Mouse (Mus musculus): ENCODE results near the gene Hdac11. TPM values are rescaled to one million over a fixed set of nuclear protein-coding genes. Genes with fewer than 3 reads are reported as not detected.

Gene Hdac11
- total and polyA plus RNA-seq, 3 experiments, result 17.4 to 22.7 (median 18.4) TPM

GRCm38 (mm10) chr6:91184776-91185175 lies 28.3 kb downstream of the Hdac11 start:
- WGBS, result 77% methylated on average over 3 of the region's 3 CpGs
- H3K27me3 ChIP-seq (ENCODE audit: control insufficient read depth, insufficient read depth, low read length), result no peaks in the 10 kb centered on the region
- H3K4me1 ChIP-seq (ENCODE audit: control insufficient read depth, insufficient read depth, low read length), result peaks cover 40% of the 10 kb centered on the region
- H3K79me2 ChIP-seq (replicated peaks; ENCODE audit: control insufficient read depth, insufficient read depth, low read length), result no peaks in the 10 kb centered on the region
- H3K4me3 ChIP-seq, result no peak overlapping the region
- TF ChIP-seq CTCF (IDR thresholded peaks at IDR 0.05) (no peak), EP300 (IDR thresholded peaks at IDR 0.05; ENCODE audit: insufficient read depth, low read depth, low read length) (no peak), POLR2A (IDR thresholded peaks at IDR 0.05; ENCODE audit: insufficient read depth, low read depth, low read length) (no peak)
- peak in 1 of 2 experiments; percentile 37 for DNase-seq
- intact Hi-C loops (cut with DNase I), result loop anchor here (2.0 kb wide), 1 partner anchor 28 kb away; the partner anchor contains the start of gene Fbln2
- no peaks in the 10 kb centered on the region for H3K36me3 ChIP-seq (ENCODE audit: control insufficient read depth, insufficient read depth, low read length)
- peak overlapping the region; percentile 43 for H3K27ac ChIP-seq
- H3K9ac ChIP-seq (ENCODE audit: low read depth, low read length), result no peak overlapping the region

- H3K9ac ChIP-seq (ENCODE audit: low read depth, low read length), result no peak overlapping the region
- no peaks in the 10 kb centered on the region for H3K79me2 ChIP-seq (replicated peaks; ENCODE audit: control insufficient read depth, insufficient read depth, low read length)
- peak; percentile 80 to 84 for DNase-seq
- TF ChIP-seq POLR2A (IDR thresholded peaks at IDR 0.05; ENCODE audit: insufficient read depth, low read depth, low read length) (no peak), EP300 (IDR thresholded peaks at IDR 0.05; ENCODE audit: insufficient read depth, low read depth, low read length) (peak; percentile 97)
- H3K27ac ChIP-seq, result peak overlapping the region; percentile 43
- intact Hi-C loops (cut with DNase I), result loop anchor here (2.0 kb wide), 1 partner anchor 27 kb away; the partner anchor contains the start of gene Fbln2
- peaks cover 35% of the 10 kb centered on the region for H3K4me1 ChIP-seq (ENCODE audit: control insufficient read depth, insufficient read depth, low read length)
- WGBS, result 60% methylated on average over 5 of the region's 5 CpGs
- no peaks in the 10 kb centered on the region for H3K36me3 ChIP-seq (ENCODE audit: control insufficient read depth, insufficient read depth, low read length)
- no peak overlapping the region for H3K4me3 ChIP-seq
- no peaks in the 10 kb centered on the region for H3K27me3 ChIP-seq (ENCODE audit: control insufficient read depth, insufficient read depth, low read length)
Measured at GRCm38 (mm10) chr6:91185502-91185901, 29.0 kb downstream of the Hdac11 start.

DNA sequence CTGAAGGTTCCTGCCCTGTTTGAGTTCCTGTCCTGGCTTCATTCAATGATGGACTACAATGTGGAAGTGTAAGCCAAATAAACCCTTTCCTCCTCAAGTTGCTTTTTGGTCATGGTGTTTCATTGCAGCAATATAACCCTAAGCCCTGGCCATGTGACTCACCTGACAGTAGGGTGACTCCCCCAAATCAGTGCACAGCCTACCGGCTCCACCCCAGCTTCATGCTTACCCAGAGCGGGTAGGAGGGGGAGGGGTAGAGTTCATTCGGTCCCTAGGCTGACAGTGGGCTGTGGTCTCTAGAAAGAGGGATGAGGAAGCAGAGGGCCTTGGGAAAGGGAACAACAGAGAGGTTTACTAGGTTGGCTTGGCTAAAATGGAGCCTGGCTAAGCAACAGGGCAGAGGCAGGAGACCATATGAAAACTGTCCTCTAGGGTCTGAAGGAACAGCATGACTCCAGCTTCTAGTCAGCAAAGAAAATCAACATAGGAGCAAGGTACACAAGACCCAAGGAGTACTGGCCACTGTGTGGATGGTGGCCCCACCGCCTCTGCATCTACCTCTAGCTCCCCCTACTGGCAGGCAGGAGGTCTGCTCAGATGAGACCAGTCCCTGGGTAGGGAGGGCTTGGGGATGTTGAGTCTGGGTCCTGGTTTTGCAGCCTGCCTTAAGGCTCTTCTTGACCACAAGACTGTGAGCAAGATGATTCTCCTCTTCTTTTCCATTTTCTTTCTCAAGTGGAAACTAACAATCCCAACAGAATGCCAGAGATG lies 29.9 kb downstream of the Hdac11 start:
- DNase-seq, result no peak
- intact Hi-C loops (cut with DNase I), result no loop called here
- H3K79me2 ChIP-seq (replicated peaks; ENCODE audit: control insufficient read depth, insufficient read depth, low read length), result no peaks in the 10 kb centered on the region
- H3K4me3 ChIP-seq, result no peak overlapping the region
- no peak for TF ChIP-seq EP300 (IDR thresholded peaks at IDR 0.05; ENCODE audit: insufficient read depth, low read depth, low read length)
- TF ChIP-seq CTCF (IDR thresholded peaks at IDR 0.05), result peak; percentile 75
- no peak for TF ChIP-seq POLR2A (IDR thresholded peaks at IDR 0.05; ENCODE audit: insufficient read depth, low read depth, low read length)
- no peaks in the 10 kb centered on the region for H3K27me3 ChIP-seq (ENCODE audit: control insufficient read depth, insufficient read depth, low read length)
- peak overlapping the region; percentile 36 for H3K27ac ChIP-seq
- H3K4me1 ChIP-seq (ENCODE audit: control insufficient read depth, insufficient read depth, low read length), result peaks cover 30% of the 10 kb centered on the region
- 71% methylated on average over 4 of the region's 4 CpGs for WGBS
- H3K9ac ChIP-seq (ENCODE audit: low read depth, low read length), result no peak overlapping the region
- H3K36me3 ChIP-seq (ENCODE audit: control insufficient read depth, insufficient read depth, low read length), result no peaks in the 10 kb centered on the region

GRCm38 (mm10) chr6:91186934-91187333 lies 30.5 kb downstream of the Hdac11 start:
- Histone ChIP-seq H3K4me3 (no peak overlapping the region), H3K36me3 (ENCODE audit: control insufficient read depth, insufficient read depth, low read length) (no peaks in the 10 kb centered on the region), H3K9ac (ENCODE audit: low read depth, low read length) (no peak overlapping the region), H3K79me2 (replicated peaks; ENCODE audit: control insufficient read depth, insufficient read depth, low read length) (no peaks in the 10 kb centered on the region), H3K4me1 (ENCODE audit: control insufficient read depth, insufficient read depth, low read length) (peaks cover 26% of the 10 kb centered on the region), H3K27ac (no peak overlapping the region), H3K27me3 (ENCODE audit: control insufficient read depth, insufficient read depth, low read length) (no peaks in the 10 kb centered on the region)
- TF ChIP-seq POLR2A (IDR thresholded peaks at IDR 0.05; ENCODE audit: insufficient read depth, low read depth, low read length) (no peak), CTCF (IDR thresholded peaks at IDR 0.05) (no peak), EP300 (IDR thresholded peaks at IDR 0.05; ENCODE audit: insufficient read depth, low read depth, low read length) (no peak)
- DNase-seq, result no peak
- 23% methylated on average over 6 of the region's 6 CpGs for WGBS
- intact Hi-C loops (cut with DNase I), result no loop called here

GRCm38 (mm10) chr6:91187871-91188270 lies 31.4 kb downstream of the Hdac11 start:
- peaks cover 24% of the 10 kb centered on the region for H3K4me1 ChIP-seq (ENCODE audit: control insufficient read depth, insufficient read depth, low read length)
- TF ChIP-seq EP300 (IDR thresholded peaks at IDR 0.05; ENCODE audit: insufficient read depth, low read depth, low read length), result 0 out of 2 replicates have a peak, but pooled peaks have one; percentile 36
- TF ChIP-seq CTCF (IDR thresholded peaks at IDR 0.05), result no peak
- TF ChIP-seq POLR2A (IDR thresholded peaks at IDR 0.05; ENCODE audit: insufficient read depth, low read depth, low read length), result no peak
- H3K27me3 ChIP-seq (ENCODE audit: control insufficient read depth, insufficient read depth, low read length), result no peaks in the 10 kb centered on the region
- peak in 1 of 2 experiments; percentile 61 for DNase-seq
- no peak overlapping the region for H3K27ac ChIP-seq
- no peaks in the 10 kb centered on the region for H3K36me3 ChIP-seq (ENCODE audit: control insufficient read depth, insufficient read depth, low read length)
- no peaks in the 10 kb centered on the region for H3K79me2 ChIP-seq (replicated peaks; ENCODE audit: control insufficient read depth, insufficient read depth, low read length)
- no peak overlapping the region for H3K9ac ChIP-seq (ENCODE audit: low read depth, low read length)
- intact Hi-C loops (cut with DNase I), result no loop called here
- WGBS, result 33% methylated on average over 3 of the region's 3 CpGs
- no peak overlapping the region for H3K4me3 ChIP-seq

DNA sequence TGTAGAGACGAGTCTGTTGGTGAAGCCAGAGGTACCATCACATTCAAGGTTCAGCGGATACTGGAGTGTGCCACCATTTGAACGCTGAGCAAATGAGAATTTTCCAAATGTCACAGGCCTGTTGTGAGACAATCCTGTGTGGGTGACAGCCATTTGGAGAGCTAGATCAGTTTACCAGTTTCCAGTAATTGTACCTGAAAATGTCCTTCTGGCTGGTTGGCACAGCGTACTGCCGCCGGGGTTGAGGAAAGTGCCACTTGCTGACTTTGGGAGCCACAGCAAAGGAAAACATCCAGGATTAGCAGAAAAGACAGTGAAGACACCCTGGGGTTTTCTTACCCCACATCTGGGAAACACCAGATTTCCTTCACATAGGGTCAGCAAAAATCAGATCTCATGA lies 33.5 kb downstream of the Hdac11 start:
- no peaks in the 10 kb centered on the region for H3K27me3 ChIP-seq (ENCODE audit: control insufficient read depth, insufficient read depth, low read length)
- no peaks in the 10 kb centered on the region for H3K79me2 ChIP-seq (replicated peaks; ENCODE audit: control insufficient read depth, insufficient read depth, low read length)
- 95% methylated on average over 6 of the region's 6 CpGs for WGBS
- H3K9ac ChIP-seq (ENCODE audit: low read depth, low read length), result no peak overlapping the region
- intact Hi-C loops (cut with DNase I), result no loop called here
- H3K4me1 ChIP-seq (ENCODE audit: control insufficient read depth, insufficient read depth, low read length), result peaks cover 16% of the 10 kb centered on the region
- no peak for DNase-seq
- TF ChIP-seq EP300 (IDR thresholded peaks at IDR 0.05; ENCODE audit: insufficient read depth, low read depth, low read length) (no peak), CTCF (IDR thresholded peaks at IDR 0.05) (no peak), POLR2A (IDR thresholded peaks at IDR 0.05; ENCODE audit: insufficient read depth, low read depth, low read length) (no peak)
- H3K36me3 ChIP-seq (ENCODE audit: control insufficient read depth, insufficient read depth, low read length), result no peaks in the 10 kb centered on the region
- no peak overlapping the region for H3K4me3 ChIP-seq
- no peak overlapping the region for H3K27ac ChIP-seq

All from heart, adult 2 months (tissue).